Mouse (Mus musculus): Measurements from ENCODE around the gene Gm13289.
A peak's percentile ranks its signal among the peaks of the same experiment; 100 is the strongest.
"Not testable (repeated sequence)": the region's sequence is repeated elsewhere in the genome, so short reads cannot be mapped to it uniquely, and the experiment has no call there.

The Gm13289 gene

DNA sequence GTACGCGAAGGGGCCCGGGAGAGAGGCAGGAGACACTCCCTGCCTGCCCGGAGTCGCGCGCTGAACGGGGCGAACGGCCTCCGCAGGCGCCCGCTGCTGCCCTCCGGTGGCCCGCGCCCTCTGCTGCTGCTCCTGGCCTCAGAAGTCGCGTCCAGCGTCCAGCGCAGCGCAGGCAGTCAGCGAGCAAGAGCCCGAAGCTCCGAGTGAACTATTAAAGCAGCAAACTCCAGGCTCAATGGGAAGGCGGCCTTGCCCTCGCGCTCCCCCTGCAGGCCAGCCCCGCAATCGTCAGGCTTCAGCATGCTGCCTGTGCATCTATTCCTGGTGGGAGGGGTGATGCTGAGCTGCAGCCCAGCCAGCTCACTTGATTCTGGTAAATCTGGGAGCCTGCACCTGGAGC, at the start of gene Gm13289:
Gene Gm13289 (plus strand): TSS at position 301 of the 400 bp plus-strand sequence.
- not testable (repeated sequence) for DNase-seq (ENCODE audit: low spot score)

DNA sequence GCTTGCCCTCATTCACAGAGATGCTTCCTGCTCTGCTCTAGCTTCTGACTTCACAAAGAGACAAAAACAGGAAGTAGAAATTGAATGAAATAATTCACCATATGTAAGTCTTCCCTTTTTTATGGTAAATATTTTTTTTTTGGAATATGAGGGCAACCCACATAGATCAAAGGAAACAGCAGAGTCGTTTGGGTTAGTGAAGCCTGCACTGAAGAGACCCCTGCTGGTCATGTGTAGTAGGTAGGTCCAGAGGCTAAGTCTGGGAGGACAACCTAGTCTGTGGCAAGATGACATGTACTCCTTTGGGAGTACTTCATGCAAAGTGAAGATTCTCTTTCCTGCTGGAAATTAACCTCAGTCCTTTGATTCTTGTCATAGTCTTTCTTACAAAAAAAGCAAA, 49.4 kb upstream of the Gm13289 start:
- no peak for DNase-seq (ENCODE audit: low spot score)

DNA sequence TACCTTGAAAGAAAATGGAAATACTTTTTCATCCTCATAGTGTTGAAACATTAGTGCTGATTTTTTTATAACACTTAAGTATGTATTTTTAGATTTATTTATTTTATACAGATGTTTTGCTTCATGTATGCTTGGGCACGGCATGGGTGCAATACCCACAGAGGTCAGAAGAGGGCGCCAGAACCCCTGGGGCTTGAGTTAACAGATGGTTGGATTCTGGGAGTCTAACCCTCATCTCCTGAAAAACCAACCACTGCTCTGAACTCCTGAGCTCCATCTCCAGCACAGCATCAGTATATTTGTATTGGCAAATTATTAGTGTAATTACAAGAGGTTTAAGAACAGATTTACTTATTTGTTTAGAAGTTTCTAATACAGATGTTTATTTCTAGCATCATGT, 38.2 kb upstream of the Gm13289 start:
- peak; percentile 82 for DNase-seq (ENCODE audit: low spot score)

DNA sequence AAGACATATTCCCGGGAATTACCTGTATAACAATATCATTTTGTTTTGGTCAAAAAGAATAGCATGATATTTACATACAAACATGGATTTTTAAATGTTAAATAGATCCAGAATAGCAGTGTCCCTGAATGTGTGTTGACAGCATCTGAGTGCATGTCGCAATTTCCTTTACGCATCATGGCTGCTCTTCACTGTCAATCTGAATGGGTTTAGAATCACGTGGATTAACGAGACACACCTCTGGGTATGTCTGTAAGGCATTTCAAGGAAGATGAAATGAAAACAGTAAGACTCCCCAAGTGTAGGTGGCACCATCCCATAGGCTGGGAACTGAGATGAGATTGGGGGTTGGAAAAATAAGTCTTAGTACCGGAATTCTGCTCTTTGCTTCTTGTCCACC, 37.7 kb upstream of the Gm13289 start:
- DNase-seq (ENCODE audit: low spot score), result no peak

DNA sequence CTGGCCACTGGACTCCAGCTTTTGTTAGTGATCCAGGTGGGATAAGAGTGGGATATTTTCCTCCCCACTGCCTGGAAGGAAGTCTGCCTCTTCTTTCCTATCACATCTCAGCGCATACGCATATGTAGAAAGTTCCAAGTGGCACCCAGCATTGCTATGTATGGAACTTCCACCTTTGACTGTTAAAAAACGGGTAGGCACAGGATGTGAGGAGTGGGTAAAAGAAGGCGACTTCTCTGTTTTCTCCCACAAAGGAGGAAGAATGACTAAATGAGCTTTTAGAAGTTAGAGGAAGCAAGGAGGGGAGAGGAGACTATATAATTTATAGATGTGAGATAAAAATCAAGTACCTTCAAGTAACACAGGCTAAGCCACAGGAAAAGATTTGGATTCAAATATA, 35.3 kb upstream of the Gm13289 start:
- DNase-seq (ENCODE audit: low spot score), result no peak

DNA sequence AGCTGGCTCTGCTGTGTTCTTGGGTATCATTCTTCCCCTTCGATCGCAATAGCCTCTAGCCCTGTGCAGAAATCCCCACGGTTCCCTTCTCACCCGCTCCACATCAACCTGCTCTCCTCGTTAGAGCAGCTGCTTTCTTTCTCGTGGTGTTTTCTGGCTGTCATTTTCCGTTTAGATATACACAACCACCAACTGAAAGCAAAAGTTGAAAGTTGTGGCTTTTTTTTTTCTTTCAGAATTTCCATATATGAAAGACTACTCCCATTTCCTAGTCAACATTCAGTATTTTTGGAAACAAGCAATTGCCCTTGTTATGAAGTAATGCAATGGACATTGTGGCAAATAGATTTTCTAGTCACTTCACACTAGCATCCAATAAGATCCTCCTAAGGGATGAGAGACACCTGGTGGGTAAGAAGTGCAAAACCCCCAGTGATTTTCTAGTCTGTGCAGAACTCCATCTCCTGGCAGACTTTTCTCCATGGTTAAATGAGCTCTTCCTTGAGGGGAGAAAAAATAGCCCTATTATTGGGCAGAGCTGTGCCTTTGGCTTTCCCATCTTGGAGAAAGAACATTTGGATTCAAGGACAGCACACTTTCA, 33.9 kb upstream of the Gm13289 start:
- no peak for DNase-seq (ENCODE audit: low spot score)

DNA sequence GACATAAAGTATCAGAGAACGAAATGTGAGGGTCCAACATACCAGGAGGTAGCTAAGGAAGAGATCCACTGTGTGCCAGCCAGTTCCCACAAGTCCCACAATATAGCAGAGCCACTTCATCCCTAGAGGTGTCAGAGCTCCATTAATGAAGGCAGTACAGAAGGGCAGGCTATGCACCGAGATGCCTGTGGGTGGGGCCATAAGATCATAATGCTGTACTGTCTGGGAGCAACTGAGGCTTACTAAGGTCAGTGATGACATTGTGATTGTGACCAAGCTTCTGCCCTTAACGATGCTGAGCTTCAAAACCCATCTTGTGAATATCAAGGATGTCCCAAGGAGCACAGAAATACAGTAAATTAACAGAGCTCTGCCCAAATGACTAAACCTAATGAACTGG, 32.5 kb upstream of the Gm13289 start:
- DNase-seq (ENCODE audit: low spot score), result no peak

DNA sequence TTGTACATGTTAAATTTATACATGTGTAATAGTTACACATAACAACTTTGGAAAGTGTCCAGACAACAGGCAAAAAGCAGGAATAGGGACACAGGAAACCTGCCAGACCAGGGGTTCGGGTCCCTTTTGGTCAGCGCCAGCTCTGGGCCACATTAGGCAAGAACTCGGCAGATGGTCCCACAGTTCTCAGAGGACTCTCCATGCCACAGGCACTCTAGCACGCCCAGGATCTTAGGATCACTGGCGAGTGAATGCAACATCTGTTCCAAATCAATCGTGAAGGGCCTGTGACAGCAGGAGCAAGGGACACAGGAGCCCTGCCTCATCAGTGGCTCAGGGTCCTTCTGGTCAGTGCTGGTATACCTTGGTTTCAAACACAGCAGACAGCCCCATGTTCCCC, 26.8 kb upstream of the Gm13289 start:
- no peak for DNase-seq (ENCODE audit: low spot score)

DNA sequence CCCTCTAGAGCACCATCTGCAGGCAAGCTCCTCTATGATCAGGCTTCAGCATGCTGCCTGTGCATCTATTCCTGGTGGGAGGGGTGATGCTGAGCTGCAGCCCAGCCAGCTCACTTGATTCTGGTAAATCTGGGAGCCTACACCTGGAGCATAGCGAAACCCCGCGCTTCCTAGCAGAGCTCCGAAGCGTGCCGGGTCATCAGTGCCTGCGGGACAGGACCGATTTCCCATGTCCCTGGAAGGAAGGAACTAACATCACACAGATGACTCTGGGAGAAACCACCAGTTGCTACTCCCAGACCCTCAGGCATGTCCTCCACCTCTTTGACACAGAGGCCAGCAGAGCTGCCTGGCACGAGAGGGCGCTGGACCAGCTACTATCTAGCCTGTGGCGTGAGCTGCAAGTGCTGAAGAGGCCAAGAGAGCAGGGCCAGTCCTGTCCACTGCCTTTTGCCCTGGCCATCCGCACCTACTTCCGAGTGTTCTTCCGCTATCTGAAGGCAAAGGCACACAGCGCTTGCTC, 21.8 kb upstream of the Gm13289 start, which contains the start of gene Gm13271:
Gene Gm13271 (plus strand): TSS at position 51 of the 523 bp plus-strand sequence.
- peak; percentile 80 for DNase-seq (ENCODE audit: low spot score)

DNA sequence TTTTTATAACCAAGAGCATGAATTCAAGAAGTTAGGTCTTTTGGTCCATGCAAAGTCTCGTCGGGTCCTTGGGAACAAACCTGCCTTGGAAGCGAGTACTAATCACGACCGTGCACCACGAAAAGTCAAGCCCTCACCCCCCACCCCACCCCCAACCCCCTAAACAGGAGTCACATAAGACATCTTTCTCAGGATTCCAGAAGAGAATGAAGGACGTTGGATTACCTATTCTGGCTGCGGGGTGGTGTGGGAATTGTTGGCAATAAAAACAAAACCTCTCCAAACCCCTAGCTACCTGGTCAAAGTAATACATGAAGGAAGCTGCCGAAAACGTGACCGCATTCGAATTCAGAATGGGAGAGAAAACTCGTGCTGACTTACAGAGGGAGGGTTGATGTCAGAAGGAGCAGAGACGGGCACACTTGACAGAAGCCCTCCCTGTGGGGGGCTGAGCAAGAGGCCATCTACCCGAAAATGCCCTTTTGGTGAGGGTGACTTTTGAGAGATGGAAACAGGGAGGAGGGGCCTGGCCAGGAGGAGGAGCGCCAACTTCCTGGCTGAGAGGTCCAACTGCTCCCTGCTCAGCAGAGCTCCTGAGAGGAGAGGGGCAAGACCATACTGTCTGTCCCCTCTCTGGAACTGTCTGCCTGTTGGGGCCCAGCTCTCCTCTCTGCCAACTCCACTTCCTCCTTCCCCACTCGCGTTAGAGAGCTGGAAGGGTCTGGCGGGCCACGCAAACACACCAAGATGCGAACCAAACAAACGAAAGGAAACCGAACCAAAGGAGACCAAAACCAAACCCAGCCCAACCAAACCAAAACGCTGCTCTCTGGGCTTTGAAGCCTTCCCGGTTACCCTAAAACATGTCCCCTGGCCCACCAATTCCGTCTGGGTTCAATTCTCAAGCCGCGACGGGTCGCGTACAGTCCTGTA, 19.9 kb upstream of the Gm13289 start:
- not testable (repeated sequence) for DNase-seq (ENCODE audit: low spot score)

DNA sequence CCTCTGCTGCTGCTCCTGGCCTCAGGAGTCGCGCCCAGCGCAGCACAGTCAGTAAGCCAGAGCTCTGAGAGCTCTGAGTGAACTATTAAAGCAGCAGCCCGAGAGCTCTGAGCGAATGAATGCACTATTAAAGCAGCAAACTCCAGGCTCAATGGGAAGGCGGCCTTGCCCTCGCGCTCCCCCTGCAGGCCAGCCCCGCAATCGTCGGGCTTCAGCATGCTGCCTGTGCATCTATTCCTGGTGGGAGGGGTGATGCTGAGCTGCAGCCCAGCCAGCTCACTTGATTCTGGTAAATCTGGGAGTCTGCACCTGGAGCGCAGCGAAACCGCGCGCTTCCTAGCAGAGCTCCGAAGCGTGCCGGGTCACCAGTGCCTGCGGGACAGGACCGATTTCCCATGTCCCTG, 19.1 kb upstream of the Gm13289 start:
- peak; percentile 88 for DNase-seq (ENCODE audit: low spot score)

DNA sequence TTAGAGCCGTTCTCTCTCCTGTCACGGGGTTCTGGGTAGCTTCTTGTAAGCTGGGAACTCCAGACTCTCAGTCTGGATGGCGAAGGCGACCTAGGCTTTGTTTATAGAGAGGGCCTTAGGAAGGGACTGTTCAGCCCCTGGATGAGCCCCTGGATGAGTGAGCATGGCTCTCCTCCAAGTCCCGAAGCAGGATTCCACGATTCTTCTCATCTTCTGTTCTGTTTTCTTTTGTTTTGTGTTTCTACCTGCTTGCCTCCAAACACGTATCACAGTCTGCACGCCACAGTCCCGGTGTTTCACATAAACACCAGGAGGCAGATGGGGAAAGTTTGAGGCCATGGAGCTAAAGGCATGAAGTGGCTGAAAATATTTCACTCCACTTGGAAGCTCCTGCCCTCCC, 18.0 kb upstream of the Gm13289 start:
- DNase-seq (ENCODE audit: low spot score), result not testable (repeated sequence)

DNA sequence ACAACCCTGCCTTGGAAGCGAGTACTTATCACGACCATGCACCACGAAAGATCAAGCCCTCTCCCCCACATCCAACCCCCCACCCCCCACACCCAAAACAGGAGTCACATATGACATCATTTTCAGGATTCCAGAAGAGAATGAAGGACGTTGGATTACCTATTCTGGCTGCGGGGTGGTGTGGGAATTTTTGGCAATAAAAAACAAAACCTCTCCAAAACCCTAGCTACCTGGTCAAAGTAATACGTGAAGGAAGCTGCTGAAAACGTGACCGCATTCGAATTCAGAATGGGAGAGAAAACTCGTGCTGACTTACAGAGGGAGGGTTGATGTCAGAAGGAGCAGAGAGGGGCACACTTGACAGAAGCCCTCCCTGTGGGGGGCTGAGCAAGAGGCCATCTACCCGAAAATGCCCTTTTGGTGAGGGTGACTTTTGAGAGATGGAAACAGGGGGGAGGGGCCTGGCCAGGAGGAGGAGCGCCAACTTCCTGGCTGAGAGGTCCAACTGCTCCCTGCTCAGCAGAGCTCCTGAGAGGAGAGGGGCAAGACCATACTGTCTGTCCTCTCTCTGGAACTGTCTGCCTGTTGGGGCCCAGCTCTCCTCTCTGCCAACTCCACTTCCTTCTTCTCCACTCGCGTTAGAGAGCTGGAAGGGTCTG, 17.0 kb upstream of the Gm13289 start, which contains the start of gene Gm13283:
Gene Gm13283 (plus strand): TSS at position 510 of the 659 bp plus-strand sequence.
- DNase-seq (ENCODE audit: low spot score), result peak; percentile 56

DNA sequence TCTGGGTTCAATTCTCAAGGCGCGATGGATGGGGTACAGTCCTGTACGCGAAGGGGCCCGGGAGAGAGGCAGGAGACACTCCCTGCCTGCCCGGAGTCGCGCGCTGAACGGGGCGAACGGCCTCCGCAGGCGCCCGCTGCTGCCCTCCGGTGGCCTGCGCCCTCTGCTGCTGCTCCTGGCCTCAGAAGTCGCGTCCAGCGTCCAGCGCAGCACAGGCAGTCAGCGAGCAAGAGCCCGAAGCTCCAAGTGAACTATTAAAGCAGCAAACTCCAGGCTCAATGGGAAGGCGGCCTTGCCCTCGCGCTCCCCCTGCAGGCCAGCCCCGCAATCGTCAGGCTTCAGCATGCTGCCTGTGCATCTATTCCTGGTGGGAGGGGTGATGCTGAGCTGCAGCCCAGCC, 16.3 kb upstream of the Gm13289 start:
- DNase-seq (ENCODE audit: low spot score), result peak; percentile 74

DNA sequence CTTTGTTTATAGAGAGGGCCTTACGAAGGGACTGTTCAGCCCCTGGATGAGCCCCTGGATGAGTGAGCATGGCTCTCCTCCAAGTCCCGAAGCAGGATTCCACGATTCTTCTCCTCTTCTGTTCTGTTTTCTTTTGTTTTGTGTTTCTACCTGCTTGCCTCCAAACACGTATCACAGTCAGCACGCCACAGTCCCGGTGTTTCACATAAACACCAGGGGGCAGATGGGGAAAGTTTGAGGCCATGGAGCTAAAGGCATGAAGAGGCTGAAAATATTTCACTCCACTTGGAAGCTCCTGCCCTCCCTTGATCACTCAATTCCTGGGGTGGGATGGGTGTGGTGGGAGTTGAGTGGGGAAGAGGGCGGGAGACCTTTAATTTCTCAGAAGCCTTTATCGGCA, 14.9 kb upstream of the Gm13289 start:
- DNase-seq (ENCODE audit: low spot score), result peak; percentile 86

DNA sequence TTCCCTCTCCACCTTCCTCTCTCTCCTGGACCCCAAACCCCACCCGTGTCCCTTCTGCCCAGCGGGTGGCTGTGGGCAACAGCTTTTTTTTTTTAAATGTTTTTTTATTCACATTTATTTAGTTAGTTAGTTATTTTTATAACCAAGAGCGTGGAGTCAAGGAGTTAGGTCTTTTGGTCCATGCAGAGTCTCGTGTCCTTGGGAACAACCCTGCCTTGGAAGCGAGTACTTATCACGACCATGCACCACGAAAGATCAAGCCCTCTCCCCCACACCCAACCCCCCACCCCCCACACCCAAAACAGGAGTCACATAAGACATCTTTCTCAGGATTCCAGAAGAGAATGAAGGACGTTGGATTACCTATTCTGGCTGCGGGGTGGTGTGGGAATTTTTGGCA, 14.4 kb upstream of the Gm13289 start:
- DNase-seq (ENCODE audit: low spot score), result not testable (repeated sequence)

DNA sequence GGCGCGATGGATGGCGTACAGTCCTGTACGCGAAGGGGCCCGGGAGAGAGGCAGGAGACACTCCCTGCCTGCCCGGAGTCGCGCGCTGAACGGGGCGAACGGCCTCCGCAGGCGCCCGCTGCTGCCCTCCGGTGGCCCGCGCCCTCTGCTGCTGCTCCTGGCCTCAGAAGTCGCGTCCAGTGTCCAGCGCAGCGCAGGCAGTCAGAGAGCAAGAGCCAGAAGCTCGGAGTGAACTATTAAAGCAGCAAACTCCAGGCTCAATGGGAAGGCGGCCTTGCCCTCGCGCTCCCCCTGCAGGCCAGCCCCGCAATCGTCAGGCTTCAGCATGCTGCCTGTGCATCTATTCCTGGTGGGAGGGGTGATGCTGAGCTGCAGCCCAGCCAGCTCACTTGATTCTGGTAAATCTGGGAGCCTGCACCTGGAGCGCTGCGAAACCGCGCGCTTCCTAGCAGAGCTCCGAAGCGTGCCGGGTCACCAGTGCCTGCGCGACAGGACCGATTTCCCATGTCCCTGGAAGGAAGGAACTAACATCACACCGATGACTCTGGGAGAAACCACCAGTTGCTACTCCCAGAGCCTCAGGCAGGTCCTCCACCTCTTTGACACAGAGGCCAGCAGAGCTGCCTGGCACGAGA, 13.2 kb upstream of the Gm13289 start:
- not testable (repeated sequence) for DNase-seq (ENCODE audit: low spot score)

DNA sequence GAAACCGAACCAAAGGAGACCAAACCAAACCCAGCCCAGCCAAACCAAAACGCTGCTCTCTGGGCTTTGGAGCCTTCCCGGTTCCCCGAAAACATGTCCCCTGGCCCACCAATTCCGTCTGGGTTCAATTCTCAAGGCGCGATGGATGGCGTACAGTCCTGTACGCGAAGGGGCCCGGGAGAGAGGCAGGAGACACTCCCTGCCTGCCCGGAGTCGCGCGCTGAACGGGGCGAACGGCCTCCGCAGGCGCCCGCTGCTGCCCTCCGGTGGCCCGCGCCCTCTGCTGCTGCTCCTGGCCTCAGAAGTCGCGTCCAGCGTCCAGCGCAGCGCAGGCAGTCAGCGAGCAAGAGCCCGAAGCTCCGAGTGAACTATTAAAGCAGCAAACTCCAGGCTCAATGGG, 3.2 kb upstream of the Gm13289 start, which contains the start of gene Gm13290:
Gene Gm13290 (plus strand): TSS at position 301 of the 400 bp plus-strand sequence.
- DNase-seq (ENCODE audit: low spot score), result not testable (repeated sequence)

DNA sequence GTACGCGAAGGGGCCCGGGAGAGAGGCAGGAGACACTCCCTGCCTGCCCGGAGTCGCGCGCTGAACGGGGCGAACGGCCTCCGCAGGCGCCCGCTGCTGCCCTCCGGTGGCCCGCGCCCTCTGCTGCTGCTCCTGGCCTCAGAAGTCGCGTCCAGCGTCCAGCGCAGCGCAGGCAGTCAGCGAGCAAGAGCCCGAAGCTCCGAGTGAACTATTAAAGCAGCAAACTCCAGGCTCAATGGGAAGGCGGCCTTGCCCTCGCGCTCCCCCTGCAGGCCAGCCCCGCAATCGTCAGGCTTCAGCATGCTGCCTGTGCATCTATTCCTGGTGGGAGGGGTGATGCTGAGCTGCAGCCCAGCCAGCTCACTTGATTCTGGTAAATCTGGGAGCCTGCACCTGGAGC, 2.8 kb downstream of the Gm13289 start, which contains the start of gene Gm13272:
Gene Gm13272 (plus strand): TSS at position 301 of the 400 bp plus-strand sequence.
- not testable (repeated sequence) for DNase-seq (ENCODE audit: low spot score)

DNA sequence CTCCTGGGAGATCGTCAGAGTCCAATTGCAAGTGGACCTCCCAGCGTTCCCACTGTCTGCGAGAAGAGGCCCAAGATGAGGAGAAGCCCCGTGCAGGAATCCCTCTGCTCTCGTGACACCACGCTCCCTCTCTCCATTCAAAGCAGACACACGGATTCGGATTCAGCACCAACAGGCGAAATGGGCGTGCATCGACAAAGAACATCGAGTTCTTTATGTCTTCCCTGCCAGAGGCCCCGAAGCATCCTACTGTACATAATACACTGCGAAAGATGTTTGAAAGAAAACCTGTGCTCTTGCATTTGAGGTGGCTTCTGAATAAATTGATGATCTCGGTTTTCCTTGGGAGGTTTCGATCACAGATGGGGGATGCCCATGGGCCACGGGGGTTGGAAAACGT, 3.6 kb downstream of the Gm13289 start:
- not testable (repeated sequence) for DNase-seq (ENCODE audit: low spot score)

DNA sequence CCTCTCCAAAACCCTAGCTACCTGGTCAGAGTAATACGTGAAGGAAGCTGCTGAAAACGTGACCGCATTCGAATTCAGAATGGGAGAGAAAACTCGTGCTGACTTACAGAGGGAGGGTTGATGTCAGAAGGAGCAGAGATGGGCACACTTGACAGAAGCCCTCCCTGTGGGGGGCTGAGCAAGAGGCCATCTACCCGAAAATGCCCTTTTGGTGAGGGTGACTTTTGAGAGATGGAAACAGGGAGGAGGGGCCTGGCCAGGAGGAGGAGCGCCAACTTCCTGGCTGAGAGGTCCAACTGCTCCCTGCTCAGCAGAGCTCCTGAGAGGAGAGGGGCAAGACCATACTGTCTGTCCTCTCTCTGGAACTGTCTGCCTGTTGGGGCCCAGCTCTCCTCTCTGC, 5.1 kb downstream of the Gm13289 start, which contains the start of gene Ifnz:
Gene Ifnz (plus strand): TSS at position 301 of the 400 bp plus-strand sequence.
- not testable (repeated sequence) for DNase-seq (ENCODE audit: low spot score)
